12 mouse cellular contexts compared by ENCODE assay signal in genomic region chr10:80680260-80680696, GRCm38 (mm10). TPM values are rescaled to one million over a fixed set of nuclear protein-coding genes. Genes with fewer than 3 reads are reported as not detected.
DNase-seq lines count a peak whose midpoint lies in the region; ATAC-seq and TF ChIP-seq lines count a peak whose summit lies in the region.
"Had no signal": no experiment of that assay in that cellular context is flagged by ENCODE, and none has a peak within 500 bp of the region (broad histone marks: within the 10 kb centered on the region; RNA-seq: fewer than 3 reads in every experiment).

No protein-coding gene starts in this region.

- in situ Hi-C loops in CH12.LX (cut with MboI; ENCODE audit: low pct_ligation_motif_present, low pct_unique_long_range_greater_than_20kb, low sequenced_read_pairs): loop anchor here (5.0 to 25.0 kb wide), 2 partner anchors 68 to 243 kb away; partner anchors contain the start of gene Tcf3

- H3K9me3 ChIP-seq in hindbrain, embryonic 13.5 days: no peaks in the 10 kb centered on the region
- H3K9me3 ChIP-seq in hindbrain, embryonic 14.5 days (ENCODE audit: control insufficient read depth, low read length): no peaks in the 10 kb centered on the region
- H3K9me3 ChIP-seq in CH12.LX (replicated peaks; ENCODE audit: low read length): no peaks in the 10 kb centered on the region
- no peaks in the 10 kb centered on the region for H3K9me3 ChIP-seq in liver, embryonic 12.5 days (replicated peaks)
- H3K9me3 ChIP-seq: neural tube, embryonic 15.5 days had no signal

- TF ChIP-seq POLR2A in CH12.LX (IDR thresholded peaks at IDR 0.05; ENCODE audit: low read depth, low read length): no peak

- no peaks in the 10 kb centered on the region for H3K27me3 ChIP-seq in hindbrain, embryonic 13.5 days
- H3K27me3 ChIP-seq in hindbrain, embryonic 14.5 days (ENCODE audit: control insufficient read depth, insufficient read depth, low read length): no peaks in the 10 kb centered on the region
- H3K27me3 ChIP-seq in CH12.LX (replicated peaks): no peaks in the 10 kb centered on the region
- no peaks in the 10 kb centered on the region for H3K27me3 ChIP-seq in liver, embryonic 12.5 days (replicated peaks)
- H3K27me3 ChIP-seq: neural tube, embryonic 15.5 days had no signal

- TF ChIP-seq EP300 in CH12.LX (IDR thresholded peaks at IDR 0.05; ENCODE audit: low read length): no peak

- peaks cover 35% of the 10 kb centered on the region for H3K4me1 ChIP-seq in hindbrain, embryonic 13.5 days (replicated peaks)
- H3K4me1 ChIP-seq in hindbrain, embryonic 14.5 days (replicated peaks; ENCODE audit: control insufficient read depth, insufficient read depth, low read length): peaks cover 24% of the 10 kb centered on the region
- peaks cover 20 to 69% of the 10 kb centered on the region in 2 experiments for H3K4me1 ChIP-seq in CH12.LX (ENCODE audit: control insufficient read depth in 1 of 2, insufficient read depth in 2 of 2)
- peaks cover 63% of the 10 kb centered on the region for H3K4me1 ChIP-seq in liver, embryonic 12.5 days

- H3K9ac ChIP-seq in hindbrain, embryonic 13.5 days: 0 out of 2 replicates have a peak overlapping the region, but pooled peaks have one; percentile 13
- H3K9ac ChIP-seq in hindbrain, embryonic 14.5 days: no peak overlapping the region
- no peak overlapping the region for H3K9ac ChIP-seq in CH12.LX (ENCODE audit: insufficient read depth, low read depth)
- H3K9ac ChIP-seq in liver, embryonic 12.5 days: peak overlapping the region; percentile 19; the same call in 1 of the 2 replicates
- H3K9ac ChIP-seq: neural tube, embryonic 15.5 days had no signal

- no peak overlapping the region for H3K27ac ChIP-seq in hindbrain, embryonic 13.5 days
- H3K27ac ChIP-seq in hindbrain, embryonic 14.5 days: no peak overlapping the region
- H3K27ac ChIP-seq in CH12.LX (ENCODE audit: insufficient read depth, low read depth): peak overlapping the region; percentile 59
- peak overlapping the region; percentile 100 for H3K27ac ChIP-seq in liver, embryonic 12.5 days

- TF ChIP-seq RAD21 in CH12.LX (IDR thresholded peaks at IDR 0.05; ENCODE audit: low read depth, low read length): no peak

- WGBS in hindbrain, embryonic 13.5 days: 89% methylated on average over 2 of the region's 2 CpGs
- WGBS in hindbrain, embryonic 14.5 days: 86% methylated on average over 2 of the region's 2 CpGs
- WGBS in liver, embryonic 12.5 days (ENCODE audit: insufficient replicate concordance): 63% methylated on average over 2 of the region's 2 CpGs

- ATAC-seq in hindbrain, embryonic 13.5 days (ENCODE audit: low FRiP score): no peak
- ATAC-seq in hindbrain, embryonic 14.5 days (ENCODE audit: low FRiP score): no peak
- ATAC-seq in liver, embryonic 12.5 days: no peak
- ATAC-seq: forebrain, embryonic 14.5 days had no signal

- peaks cover 23% of the 10 kb centered on the region for H3K36me3 ChIP-seq in hindbrain, embryonic 13.5 days
- H3K36me3 ChIP-seq in hindbrain, embryonic 14.5 days (replicated peaks; ENCODE audit: control insufficient read depth, insufficient read depth): peaks cover 19% of the 10 kb centered on the region
- peaks cover 5 to 24% of the 10 kb centered on the region in 2 experiments for H3K36me3 ChIP-seq in CH12.LX (replicated peaks in 1 of 2; ENCODE audit: control insufficient read depth in 1 of 2, insufficient read depth in 1 of 2, low read length in 1 of 2)
- peaks cover 21% of the 10 kb centered on the region for H3K36me3 ChIP-seq in liver, embryonic 12.5 days

- no peak for TF ChIP-seq CTCF in CH12.LX (conservative IDR thresholded peaks at IDR 0.05 in 1 of 2, IDR thresholded peaks at IDR 0.05 in 1 of 2; ENCODE audit: low read depth in 2 of 2, low read length in 2 of 2)

- H3K79me2 ChIP-seq in CH12.LX (replicated peaks; ENCODE audit: control insufficient read depth, extremely low read depth, insufficient read depth, poor library complexity, severe bottlenecking): peaks cover 7% of the 10 kb centered on the region

- dilution Hi-C loops in CH12.LX (cut with MboI; ENCODE audit: extremely low pct_ligation_motif_present, extremely low pct_unique_long_range_greater_than_20kb, low sequenced_read_pairs): no loop called here

- H3K4me3 ChIP-seq in hindbrain, embryonic 13.5 days: no peak overlapping the region
- no peak overlapping the region for H3K4me3 ChIP-seq in hindbrain, embryonic 14.5 days (replicated peaks; ENCODE audit: low read length)
- no peak overlapping the region for H3K4me3 ChIP-seq in CH12.LX (replicated peaks in 1 of 3; ENCODE audit: low read depth in 2 of 3, low read length in 2 of 3, poor library complexity in 1 of 3)
- no peak overlapping the region for H3K4me3 ChIP-seq in liver, embryonic 12.5 days
- H3K4me3 ChIP-seq: neural tube, embryonic 15.5 days had no signal

- H3K4me2 ChIP-seq in hindbrain, embryonic 13.5 days: no peak overlapping the region
- no peak overlapping the region for H3K4me2 ChIP-seq in hindbrain, embryonic 14.5 days (replicated peaks)
- H3K4me2 ChIP-seq in CH12.LX (ENCODE audit: insufficient read depth, low read depth, poor library complexity, severe bottlenecking): no peak overlapping the region
- no peak overlapping the region for H3K4me2 ChIP-seq in liver, embryonic 12.5 days
- H3K4me2 ChIP-seq: neural tube, embryonic 15.5 days had no signal

- no peak for DNase-seq in hindbrain, embryonic 14.5 days (ENCODE audit: low spot score)
- DNase-seq in A20 (ENCODE audit: low read depth, low spot score) (peak; percentile 48), CH12.LX (ENCODE audit: extremely low read depth) (no peak)
- no peak for DNase-seq in right cerebral cortex, adult 2 months (ENCODE audit: low spot score in 2 of 2)
- no peak for DNase-seq in natural killer cell, adult 2 months (ENCODE audit: low spot score in 2 of 2)
- DNase-seq: kidney, postnatal 14 days; right cerebral cortex, postnatal 4 days; thymus, adult 18-20 months had no signal

TF ChIP-seq in CH12.LX, 34 proteins besides CTCF, POLR2A, EP300 and RAD21 (continues in another document):
- TF ChIP-seq GABPA (IDR thresholded peaks at IDR 0.05; ENCODE audit: insufficient replicate concordance, low read depth, low read length) (no peak), NELFE (IDR thresholded peaks at IDR 0.05; ENCODE audit: low read depth, low read length) (no peak), USF1 (IDR thresholded peaks at IDR 0.05; ENCODE audit: low read depth, low read length) (no peak), JUN (IDR thresholded peaks at IDR 0.05; ENCODE audit: insufficient read depth, low read depth, low read length) (no peak), ETS1 (conservative IDR thresholded peaks at IDR 0.05; ENCODE audit: low read depth, low read length) (no peak), ELF1 (IDR thresholded peaks at IDR 0.05; ENCODE audit: low read depth, low read length) (no peak), MEF2A (IDR thresholded peaks at IDR 0.05; ENCODE audit: borderline replicate concordance, low read depth, low read length) (no peak), RCOR1 (conservative IDR thresholded peaks at IDR 0.05; ENCODE audit: low read depth, low read length) (no peak), POLR2AphosphoS2 (IDR thresholded peaks at IDR 0.05; ENCODE audit: low read depth, low read length) (no peak; the same call in 1 of the 2 replicates), KAT2A (IDR thresholded peaks at IDR 0.05; ENCODE audit: insufficient replicate concordance, low read length) (no peak), HCFC1 (IDR thresholded peaks at IDR 0.05; ENCODE audit: low read depth, low read length) (no peak), CHD1 (IDR thresholded peaks at IDR 0.05; ENCODE audit: low read depth, low read length) (no peak), ZKSCAN1 (IDR thresholded peaks at IDR 0.05; ENCODE audit: borderline replicate concordance, low read depth, low read length) (no peak)

RNA-seq across cellular contexts. Expression of gene Mknk2, which starts 2.4 kb away (rescaled TPM):
- polyA plus RNA-seq in hindbrain, embryonic 13.5 days (2015; fragmentation: Nextera tagmentation; extraction: Ambion mirVana): 55.4 and 56.2 TPM in 2 replicates
- 53.8 and 60.2 TPM in 2 replicates for polyA plus RNA-seq in hindbrain, embryonic 14.5 days (2014; fragmentation: Nextera tagmentation; extraction: Ambion mirVana)
- total RNA-seq in CH12.LX (2012; rRNA removed) (91.5 and 110 TPM in 2 replicates), CH12.LX (2014; rRNA removed) (121 and 138 TPM in 2 replicates)
- 175 and 199 TPM in 2 replicates for polyA plus RNA-seq in CH12.LX (2012; ENCODE audit: insufficient read length, low read depth)
- polyA plus RNA-seq in liver, embryonic 12.5 days (2016; fragmentation: Nextera tagmentation; extraction: Ambion mirVana): 124 and 125 TPM in 2 replicates

RNA-seq across cellular contexts. Expression of gene Mob3a, which starts 21.5 kb away (rescaled TPM):
- 51.8 and 56.8 TPM in 2 replicates for polyA plus RNA-seq in hindbrain, embryonic 13.5 days (2015; fragmentation: Nextera tagmentation; extraction: Ambion mirVana)
- polyA plus RNA-seq in hindbrain, embryonic 14.5 days (2014; fragmentation: Nextera tagmentation; extraction: Ambion mirVana): 45.3 and 47.1 TPM in 2 replicates
- total RNA-seq in CH12.LX (2012; rRNA removed) (56.9 and 71.7 TPM in 2 replicates), CH12.LX (2014; rRNA removed) (65.2 and 71.4 TPM in 2 replicates)
- 75.0 and 84.2 TPM in 2 replicates for polyA plus RNA-seq in CH12.LX (2012; ENCODE audit: insufficient read length, low read depth)
- 43.9 and 45.3 TPM in 2 replicates for polyA plus RNA-seq in liver, embryonic 12.5 days (2016; fragmentation: Nextera tagmentation; extraction: Ambion mirVana)

RNA-seq across cellular contexts. Expression of gene Izumo4, which starts 21.7 kb away (rescaled TPM):
- polyA plus RNA-seq in hindbrain, embryonic 13.5 days (2015; fragmentation: Nextera tagmentation; extraction: Ambion mirVana): 36.4 and 42.8 TPM in 2 replicates
- polyA plus RNA-seq in hindbrain, embryonic 14.5 days (2014; fragmentation: Nextera tagmentation; extraction: Ambion mirVana): 20.0 and 20.4 TPM in 2 replicates
- total RNA-seq in CH12.LX (2012; rRNA removed): 8.1 and 9.6 TPM in 2 replicates
- 2.7 and 4.3 TPM in 2 replicates for total RNA-seq in CH12.LX (2014; rRNA removed)
- 5.9 TPM in 2 replicates for polyA plus RNA-seq in CH12.LX (2012; ENCODE audit: insufficient read length, low read depth)
- polyA plus RNA-seq in liver, embryonic 12.5 days (2016; fragmentation: Nextera tagmentation; extraction: Ambion mirVana): 10.1 and 10.6 TPM in 2 replicates

RNA-seq across cellular contexts. Expression of gene Btbd2, which starts 23.4 kb away (rescaled TPM):
- 75.7 and 77.8 TPM in 2 replicates for polyA plus RNA-seq in hindbrain, embryonic 13.5 days (2015; fragmentation: Nextera tagmentation; extraction: Ambion mirVana)
- polyA plus RNA-seq in hindbrain, embryonic 14.5 days (2014; fragmentation: Nextera tagmentation; extraction: Ambion mirVana): 83.2 and 83.7 TPM in 2 replicates
- total RNA-seq in CH12.LX (2012; rRNA removed) (19.3 and 26.2 TPM in 2 replicates), CH12.LX (2014; rRNA removed) (10.0 and 11.1 TPM in 2 replicates)
- 18.8 and 19.4 TPM in 2 replicates for polyA plus RNA-seq in CH12.LX (2012; ENCODE audit: insufficient read length, low read depth)
- polyA plus RNA-seq in liver, embryonic 12.5 days (2016; fragmentation: Nextera tagmentation; extraction: Ambion mirVana): 26.0 and 27.3 TPM in 2 replicates

RNA-seq across cellular contexts. Expression of gene Csnk1g2, which starts 57.6 kb away (rescaled TPM):
- polyA plus RNA-seq in hindbrain, embryonic 13.5 days (2015; fragmentation: Nextera tagmentation; extraction: Ambion mirVana): 98.5 and 102 TPM in 2 replicates
- 65.4 and 76.4 TPM in 2 replicates for polyA plus RNA-seq in hindbrain, embryonic 14.5 days (2014; fragmentation: Nextera tagmentation; extraction: Ambion mirVana)
- total RNA-seq in CH12.LX (2012; rRNA removed): 44.1 and 50.3 TPM in 2 replicates
- total RNA-seq in CH12.LX (2014; rRNA removed): 44.3 and 50.1 TPM in 2 replicates
- 55.9 and 59.0 TPM in 2 replicates for polyA plus RNA-seq in CH12.LX (2012; ENCODE audit: insufficient read length, low read depth)
- polyA plus RNA-seq in liver, embryonic 12.5 days (2016; fragmentation: Nextera tagmentation; extraction: Ambion mirVana): 106 TPM in 2 replicates

Comparison
In these comparisons a context has a peak if more than half of its experiments do, and no peak if none do; other contexts are left out.
1. H3K9ac ChIP-seq: peak in hindbrain, embryonic 13.5 days (single experiment) and liver, embryonic 12.5 days (single experiment); none in hindbrain, embryonic 14.5 days (single experiment) and CH12.LX (single experiment).
2. H3K27ac ChIP-seq: peak in CH12.LX (single experiment) and liver, embryonic 12.5 days (single experiment); none in hindbrain, embryonic 13.5 days (single experiment) and hindbrain, embryonic 14.5 days (single experiment).